Mouse (Mus musculus) MEL (cell line): ENCODE measurements at regions not wholly inside any gene's neighbourhood (a gene's known extent, or its start where the extent isn't known, plus 50 kb on each side); places are given as distances from the start of the nearest gene placed in this dataset.

ENCODE experiments used
- DNase-seq: peaks from one replicate; pipeline ENCODE4 v3.0.0; 2011; ENCODE audit warnings: low read depth, low spot score
- H3K27ac ChIP-seq: 2 replicates; pipeline ENCODE4 v1.5.1; 2012; ENCODE audit warnings: low read depth, mild to moderate bottlenecking, control low read depth, low read length, moderate library complexity; ENCODE audit not compliant: control insufficient read depth
- H3K27me3 ChIP-seq, 2 experiments: fragments of 150-350 bp in 1 of 2; sonication (generic) in 1 of 2; 2 replicates each; pipeline ENCODE4 v1.6.1; 2012; ENCODE audit warnings: low read length in 2 of 2, mild to moderate bottlenecking in 2 of 2, improper control_type of control experiment in 1 of 2, moderate library complexity in 1 of 2; ENCODE audit not compliant: insufficient read depth in 2 of 2, control insufficient read depth in 1 of 2
- H3K36me3 ChIP-seq, 2 experiments: 2 replicates each; pipeline ENCODE4 v1.6.1; 2012 to 2014; ENCODE audit warnings: low read length in 2 of 2, improper control_type of control experiment in 1 of 2, inconsistent platforms in 1 of 2, mild to moderate bottlenecking in 1 of 2; ENCODE audit not compliant: insufficient read depth in 2 of 2, control insufficient read depth in 1 of 2
- H3K4me1 ChIP-seq, 2 experiments: fragments of 150-350 bp in 1 of 2; sonication (generic) in 1 of 2; 2 replicates each; pipeline ENCODE4 v1.6.1; 2012; ENCODE audit warnings: low read length in 2 of 2, improper control_type of control experiment in 1 of 2, mild to moderate bottlenecking in 1 of 2; ENCODE audit not compliant: insufficient read depth in 2 of 2, control insufficient read depth in 1 of 2
- H3K4me3 ChIP-seq, 2 experiments: fragments of 150-350 bp in 1 of 2; sonication (generic) in 1 of 2; 2 replicates each; pipeline ENCODE4 v1.5.1; 2012; ENCODE audit warnings: low read depth in 2 of 2, low read length in 2 of 2, mild to moderate bottlenecking in 2 of 2, moderate library complexity in 2 of 2, control low read depth in 1 of 2, improper control_type of control experiment in 1 of 2; ENCODE audit not compliant: control insufficient read depth in 1 of 2, insufficient read depth in 1 of 2
- H3K79me2 ChIP-seq: 2 replicates; pipeline ENCODE4 v1.6.1; 2012; ENCODE audit warnings: mild to moderate bottlenecking, low read length, moderate library complexity; ENCODE audit not compliant: control insufficient read depth, poor library complexity, insufficient read depth
- H3K9ac ChIP-seq: 2 replicates; pipeline ENCODE4 v1.6.1; 2012; ENCODE audit warnings: low read depth, mild to moderate bottlenecking, control low read depth, low read length, moderate library complexity; ENCODE audit not compliant: control insufficient read depth, poor library complexity, severe bottlenecking
- H3K9me3 ChIP-seq: fragments of 150-350 bp; sonication (generic); replicated peaks from 2 replicates; pipeline ENCODE4 v1.6.1; 2012; ENCODE audit warnings: mild to moderate bottlenecking, low read length, improper control_type of control experiment, moderate library complexity; ENCODE audit not compliant: insufficient read depth
- BHLHE40 ChIP-seq: IDR thresholded peaks from 2 replicates; pipeline ENCODE4 v1.6.1; 2012; ENCODE audit warnings: low read depth, mild to moderate bottlenecking, inconsistent platforms, low read length, improper control_type of control experiment, borderline replicate concordance
- CHD1 ChIP-seq: IDR thresholded peaks from 2 replicates; pipeline ENCODE4 v1.6.1; 2012; ENCODE audit warnings: low read depth, mild to moderate bottlenecking, inconsistent platforms, low read length, improper control_type of control experiment
- CHD2 ChIP-seq: IDR thresholded peaks from 2 replicates; pipeline ENCODE4 v1.6.1; 2011; ENCODE audit warnings: low read length, improper control_type of control experiment
- CTCF ChIP-seq, 3 experiments: IDR thresholded peaks in 2 of 3; conservative IDR thresholded peaks in 1 of 3; 2 replicates each; pipeline ENCODE4 v1.5.1; 2011 to 2012; ENCODE audit warnings: low read length in 3 of 3, low read depth in 2 of 3, mild to moderate bottlenecking in 2 of 3, improper control_type of control experiment in 1 of 3, inconsistent platforms in 1 of 3, mixed read lengths in 1 of 3, moderate library complexity in 1 of 3; ENCODE audit not compliant: control insufficient read depth in 1 of 3, insufficient read depth in 1 of 3, poor library complexity in 1 of 3, severe bottlenecking in 1 of 3
- E2F4 ChIP-seq: IDR thresholded peaks from 2 replicates; pipeline ENCODE4 v1.6.1; 2011; ENCODE audit warnings: low read depth, low read length, improper control_type of control experiment, borderline replicate concordance
- ELF1 ChIP-seq: IDR thresholded peaks from 2 replicates; pipeline ENCODE4 v1.6.1; 2014; ENCODE audit warnings: low read depth, mild to moderate bottlenecking, inconsistent platforms, low read length, improper control_type of control experiment, moderate library complexity
- GABPA ChIP-seq: IDR thresholded peaks from 2 replicates; pipeline ENCODE4 v1.6.1; 2012; ENCODE audit warnings: low read depth, mild to moderate bottlenecking, inconsistent platforms, low read length, improper control_type of control experiment, moderate library complexity
- JUND ChIP-seq: IDR thresholded peaks from 2 replicates; pipeline ENCODE4 v1.6.1; 2011; ENCODE audit warnings: low read depth, mild to moderate bottlenecking, improper control_type of control experiment, low read length
- MAFK ChIP-seq: IDR thresholded peaks from 2 replicates; pipeline ENCODE4 v1.6.1; 2011; ENCODE audit warnings: low read depth, mild to moderate bottlenecking, low read length, improper control_type of control experiment, borderline replicate concordance
- MAX ChIP-seq: IDR thresholded peaks from 2 replicates; pipeline ENCODE4 v1.6.1; 2011; ENCODE audit warnings: low read length, improper control_type of control experiment
- MAZ ChIP-seq: IDR thresholded peaks from 2 replicates; pipeline ENCODE4 v1.6.1; 2012; ENCODE audit warnings: low read depth, mild to moderate bottlenecking, inconsistent platforms, low read length, improper control_type of control experiment
- MYB ChIP-seq: IDR thresholded peaks from 2 replicates; pipeline ENCODE4 v1.6.1; 2011; ENCODE audit warnings: mild to moderate bottlenecking, low read depth, low read length, improper control_type of control experiment
- MYC ChIP-seq: IDR thresholded peaks from 2 replicates; pipeline ENCODE4 v1.6.1; 2011; ENCODE audit warnings: low read depth, mild to moderate bottlenecking, low read length, improper control_type of control experiment, moderate library complexity
- NRF1 ChIP-seq: IDR thresholded peaks from 2 replicates; pipeline ENCODE4 v1.6.1; 2014; ENCODE audit warnings: low read depth, mild to moderate bottlenecking, inconsistent platforms, low read length, improper control_type of control experiment, moderate library complexity; ENCODE audit not compliant: poor library complexity, insufficient read depth, severe bottlenecking
- POLR2A ChIP-seq, 2 experiments: IDR thresholded peaks; 2 replicates each; pipeline ENCODE4 v1.6.1; 2011 to 2012; ENCODE audit warnings: low read length in 2 of 2, mild to moderate bottlenecking in 2 of 2, control low read depth in 1 of 2, improper control_type of control experiment in 1 of 2, low read depth in 1 of 2, moderate library complexity in 1 of 2; ENCODE audit not compliant: control insufficient read depth in 1 of 2, insufficient read depth in 1 of 2, poor library complexity in 1 of 2
- RAD21 ChIP-seq: IDR thresholded peaks from 2 replicates; pipeline ENCODE4 v1.6.1; 2011; ENCODE audit warnings: mild to moderate bottlenecking, low read depth, low read length, improper control_type of control experiment
- RCOR1 ChIP-seq: IDR thresholded peaks from 2 replicates; pipeline ENCODE4 v1.6.1; 2012; ENCODE audit warnings: low read depth, mild to moderate bottlenecking, inconsistent platforms, low read length, improper control_type of control experiment
- SMC3 ChIP-seq: IDR thresholded peaks from 2 replicates; pipeline ENCODE4 v1.6.1; 2011; ENCODE audit warnings: low read depth, low read length, improper control_type of control experiment
- TAL1 ChIP-seq: IDR thresholded peaks from 2 replicates; pipeline ENCODE4 v1.6.1; 2012; ENCODE audit warnings: mild to moderate bottlenecking, inconsistent platforms, low read length, moderate library complexity, mixed read lengths
- TBP ChIP-seq: IDR thresholded peaks from 2 replicates; pipeline ENCODE4 v1.8.0; 2011; ENCODE audit warnings: low read depth, low read length, improper control_type of control experiment
- TCF12 ChIP-seq: IDR thresholded peaks from 2 replicates; pipeline ENCODE4 v1.6.1; 2014; ENCODE audit warnings: low read depth, mild to moderate bottlenecking, inconsistent platforms, low read length, improper control_type of control experiment, moderate library complexity
- UBTF ChIP-seq: IDR thresholded peaks from 2 replicates; pipeline ENCODE4 v1.6.1; 2012; ENCODE audit warnings: low read depth, mild to moderate bottlenecking, inconsistent platforms, low read length, improper control_type of control experiment, moderate library complexity, borderline replicate concordance; ENCODE audit not compliant: insufficient read depth
- USF2 ChIP-seq, 2 experiments: IDR thresholded peaks; 2 replicates each; pipeline ENCODE4 v1.6.1; 2011 to 2012; ENCODE audit warnings: improper control_type of control experiment in 2 of 2, low read length in 2 of 2, borderline replicate concordance in 1 of 2, inconsistent platforms in 1 of 2, low read depth in 1 of 2, mild to moderate bottlenecking in 1 of 2; ENCODE audit not compliant: insufficient read depth in 1 of 2
- ZC3H11A ChIP-seq: IDR thresholded peaks from 2 replicates; pipeline ENCODE4 v1.6.1; 2012; ENCODE audit warnings: low read depth, mild to moderate bottlenecking, inconsistent platforms, low read length, improper control_type of control experiment
- ZKSCAN1 ChIP-seq: IDR thresholded peaks from 2 replicates; pipeline ENCODE4 v1.6.1; 2012; ENCODE audit warnings: low read depth, mild to moderate bottlenecking, inconsistent platforms, low read length, improper control_type of control experiment, moderate library complexity
- ZNF384 ChIP-seq: IDR thresholded peaks from 2 replicates; pipeline ENCODE4 v1.6.1; 2012; ENCODE audit warnings: low read depth, mild to moderate bottlenecking, inconsistent platforms, low read length, improper control_type of control experiment

- no peaks in the 10 kb centered on the region for H3K9me3 ChIP-seq
- no peaks in the 10 kb centered on the region for H3K4me1 ChIP-seq
- no peaks in the 10 kb centered on the region for H3K36me3 ChIP-seq
- H3K27me3 ChIP-seq, result no peaks in the 10 kb centered on the region
- TF ChIP-seq JUND (no peak), NRF1 (no peak), ZKSCAN1 (no peak), UBTF (no peak), USF2 (IDR thresholded peaks at IDR 0.05; ENCODE audit: borderline replicate concordance in 1 of 2, insufficient read depth in 1 of 2, low read depth in 1 of 2, low read length in 2 of 2) (no peak), MAFK (no peak), BHLHE40 (no peak), TBP (no peak), CHD2 (no peak), SMC3 (no peak), CTCF (IDR thresholded peaks at IDR 0.05 in 2 of 3, conservative IDR thresholded peaks at IDR 0.05 in 1 of 3; ENCODE audit: control insufficient read depth in 1 of 3, insufficient read depth in 1 of 3, low read depth in 2 of 3, low read length in 3 of 3, poor library complexity in 1 of 3, severe bottlenecking in 1 of 3) (no peak), ZNF384 (no peak), E2F4 (no peak), RCOR1 (no peak), MAZ (no peak), TAL1 (no peak), ZC3H11A (no peak), RAD21 (no peak), MYB (no peak), MAX (no peak)
- H3K79me2 ChIP-seq, result no peaks in the 10 kb centered on the region
- no peak overlapping the region for H3K9ac ChIP-seq
- DNase-seq, result no peak
- no peak overlapping the region for H3K4me3 ChIP-seq
- H3K27ac ChIP-seq, result no peak overlapping the region
Measured at GRCm38 (mm10) chr13:59972093-59972427, 149.1 kb upstream of the Tut7 start.

GRCm38 (mm10) chr13:59971231-59972092, 148.5 kb upstream of the Tut7 start:
- TF ChIP-seq NRF1 (no peak), TCF12 (no peak), RAD21 (no peak), TAL1 (no peak), MYC (no peak), ZNF384 (no peak), RCOR1 (no peak), GABPA (no peak), ELF1 (no peak), CHD1 (no peak), POLR2A (IDR thresholded peaks at IDR 0.05; ENCODE audit: control insufficient read depth in 1 of 2, insufficient read depth in 1 of 2, low read depth in 1 of 2, low read length in 2 of 2, poor library complexity in 1 of 2) (no peak)
- no peak overlapping the region for H3K9ac ChIP-seq
- H3K4me1 ChIP-seq, result no peaks in the 10 kb centered on the region
- no peak overlapping the region for H3K4me3 ChIP-seq
- DNase-seq, result no peak
- H3K27me3 ChIP-seq, result no peaks in the 10 kb centered on the region
- no peaks in the 10 kb centered on the region for H3K9me3 ChIP-seq
- H3K79me2 ChIP-seq, result no peaks in the 10 kb centered on the region
- H3K36me3 ChIP-seq, result no peaks in the 10 kb centered on the region
- no peak overlapping the region for H3K27ac ChIP-seq
